Mouse (Mus musculus) intestine, embryonic 14.5 days (tissue): ENCODE data around the gene Mx1. TPM values are rescaled to one million over a fixed set of nuclear protein-coding genes. Genes with fewer than 3 reads are reported as not detected.

Experiments
- ATAC-seq: fragments of 200-750 bp; cut with Nextera tagmentation; replicated peaks from 2 replicates; pipeline ENCODE4 v1.8.0; 2017; ENCODE audit warnings: low read depth, moderate number of reproducible peaks, moderate TSS enrichment, moderate library complexity; ENCODE audit not compliant: low FRiP score, low TSS enrichment
- DNase-seq: peaks from one replicate; pipeline ENCODE4 v3.0.0-alpha.2; 2018; ENCODE audit warnings: low spot score
- H3K27ac ChIP-seq: fragments of 300-500 bp; sonication (generic); 2 replicates; pipeline ENCODE4 v1.5.1; 2014; ENCODE audit warnings: low read depth, mild to moderate bottlenecking, control low read depth
- H3K27me3 ChIP-seq: fragments of 300-500 bp; sonication (generic); replicated peaks from 2 replicates; pipeline ENCODE4 v1.6.1; 2014; ENCODE audit warnings: low read length, control low read depth; ENCODE audit not compliant: control insufficient read depth, insufficient read depth
- H3K36me3 ChIP-seq: fragments of 300-500 bp; sonication (generic); 2 replicates; pipeline ENCODE4 v1.6.1; 2014; ENCODE audit warnings: low read length, control low read depth; ENCODE audit not compliant: control insufficient read depth, insufficient read depth
- H3K4me1 ChIP-seq: fragments of 300-500 bp; sonication (generic); replicated peaks from 2 replicates; pipeline ENCODE4 v1.6.1; 2014; ENCODE audit warnings: low read length, control low read depth, mixed read lengths; ENCODE audit not compliant: control insufficient read depth, insufficient read depth
- H3K4me2 ChIP-seq: fragments of 300-500 bp; sonication (generic); 2 replicates; pipeline ENCODE4 v1.6.1; 2014; ENCODE audit warnings: low read length
- H3K4me3 ChIP-seq: fragments of 300-500 bp; sonication (generic); 2 replicates; pipeline ENCODE4 v1.5.1; 2014; ENCODE audit warnings: low read depth, low read length, control low read depth, mixed read lengths
- H3K9ac ChIP-seq: fragments of 300-500 bp; sonication (generic); 2 replicates; pipeline ENCODE4 v1.6.1; 2014; ENCODE audit warnings: mild to moderate bottlenecking, low read length
- H3K9me3 ChIP-seq: fragments of 300-500 bp; sonication (generic); 2 replicates; pipeline ENCODE4 v1.6.1; 2016; ENCODE audit warnings: low read length, control low read depth; ENCODE audit not compliant: control insufficient read depth
- WGBS: fragments of 180-500 bp; shearing (Covaris S2); extraction: QIAGEN DNeasy Blood & Tissue Kit; methylation state at CpG from one replicate; pipeline ENCODE4 v1.1.7; 2014; 5-methylcytosine and 5-hydroxymethylcytosine counted together
- polyA plus RNA-seq: library from polyadenylated mRNA; unstranded; fragments of >200 nt; fragmentation: Nextera tagmentation; extraction: Ambion mirVana; gene quantifications from 2 replicates; pipeline ENCODE4 v1.2.1, GENCODE M21; 2014

Gene Mx1
- polyA plus RNA-seq, 1 experiment from 2014 or later: 0.31 TPM

DNA sequence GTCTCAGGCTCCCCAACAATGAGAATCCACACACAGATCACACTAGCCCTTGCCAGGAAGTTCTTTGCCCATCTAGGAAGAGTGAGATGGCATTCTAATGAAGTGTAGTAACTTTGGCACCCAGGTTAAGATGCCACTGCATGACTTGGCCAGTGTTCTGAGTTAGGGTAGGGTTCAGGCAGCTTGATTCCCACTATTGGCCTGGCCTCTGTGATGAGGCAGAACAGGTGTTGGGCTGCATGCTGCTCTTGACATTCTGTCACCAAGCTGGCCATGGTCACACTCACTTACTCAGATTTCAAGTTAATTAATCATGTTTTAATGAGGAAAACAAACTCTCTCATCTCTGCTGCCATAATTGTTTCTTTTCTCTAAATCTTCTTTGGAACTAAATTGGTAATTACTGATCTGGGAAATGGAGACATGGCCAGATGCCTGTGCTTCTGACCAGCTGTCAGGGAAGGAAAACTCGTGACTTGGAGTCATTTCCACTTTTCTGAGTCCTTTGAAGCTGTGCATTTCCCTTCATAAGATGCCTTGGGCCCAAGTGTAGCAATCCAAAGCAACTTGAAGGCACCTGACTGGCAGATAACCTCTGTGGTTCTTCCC lies 25.2 kb downstream of the Mx1 start:
- no peaks in the 10 kb centered on the region for H3K4me1 ChIP-seq

DNA sequence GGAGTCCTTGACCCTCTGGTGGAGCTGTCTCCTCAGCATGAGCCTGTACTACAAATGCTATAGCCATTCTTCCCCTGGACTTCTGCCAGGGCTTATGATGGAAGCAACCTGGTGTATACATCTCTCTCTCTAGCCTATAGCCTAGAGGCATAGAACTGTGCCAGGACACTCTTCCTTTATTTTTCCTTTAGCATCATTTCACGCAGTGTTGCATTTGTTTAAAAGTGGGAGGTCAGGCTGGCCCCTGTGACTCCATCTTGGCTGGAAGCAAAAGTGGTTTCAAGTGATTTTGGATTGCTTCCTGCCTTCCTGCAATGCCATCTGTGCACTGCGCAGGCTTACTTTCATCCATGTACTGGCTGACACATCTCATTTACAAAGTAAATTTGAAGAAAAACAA lies 28.5 kb downstream of the Mx1 start:
- no peak for ATAC-seq
- Histone ChIP-seq H3K9me3 (no peaks in the 10 kb centered on the region), H3K4me3 (no peak overlapping the region), H3K4me1 (no peaks in the 10 kb centered on the region), H3K27me3 (no peaks in the 10 kb centered on the region), H3K27ac (no peak overlapping the region), H3K36me3 (no peaks in the 10 kb centered on the region), H3K4me2 (no peak overlapping the region), H3K9ac (no peak overlapping the region)
- no peak for DNase-seq
- 65% methylated on average over 2 of the region's 2 CpGs for WGBS

More for the DNA sequence above, 25.2 kb downstream of the Mx1 start:
- Histone ChIP-seq H3K4me3 (no peak overlapping the region), H3K9me3 (no peaks in the 10 kb centered on the region), H3K9ac (no peak overlapping the region), H3K27ac (no peak overlapping the region), H3K4me2 (no peak overlapping the region), H3K36me3 (no peaks in the 10 kb centered on the region), H3K27me3 (no peaks in the 10 kb centered on the region)
- ATAC-seq (no peak), DNase-seq (no peak)
- 50% methylated on average over 1 of the region's 1 CpGs for WGBS

DNA sequence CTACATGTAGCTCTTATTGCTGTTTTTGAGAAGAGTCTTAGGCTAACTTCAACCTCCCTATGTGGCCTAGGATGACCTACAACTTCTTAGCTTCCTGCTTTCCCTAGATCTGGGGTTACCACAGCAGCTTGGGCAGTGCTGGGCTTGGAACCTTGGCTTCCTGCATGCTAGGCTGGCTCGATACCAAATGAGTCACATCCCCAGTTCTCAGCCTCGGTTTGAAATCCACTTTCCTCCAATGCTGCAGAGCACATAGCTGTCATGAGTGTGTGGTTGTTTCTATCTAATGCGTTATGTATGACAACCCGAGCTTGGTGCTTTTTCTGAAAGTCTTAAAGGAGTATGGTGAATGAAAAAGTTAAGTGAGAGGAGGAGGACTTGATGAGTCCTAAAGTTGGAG lies 31.4 kb downstream of the Mx1 start:
- no peak for ATAC-seq
- Histone ChIP-seq H3K9me3 (no peaks in the 10 kb centered on the region), H3K27ac (no peak overlapping the region), H3K4me2 (no peak overlapping the region), H3K4me1 (no peaks in the 10 kb centered on the region), H3K4me3 (no peak overlapping the region), H3K27me3 (no peaks in the 10 kb centered on the region), H3K9ac (no peak overlapping the region), H3K36me3 (no peaks in the 10 kb centered on the region)
- no peak for DNase-seq
- WGBS: 69% methylated on average over 4 of the region's 4 CpGs

DNA sequence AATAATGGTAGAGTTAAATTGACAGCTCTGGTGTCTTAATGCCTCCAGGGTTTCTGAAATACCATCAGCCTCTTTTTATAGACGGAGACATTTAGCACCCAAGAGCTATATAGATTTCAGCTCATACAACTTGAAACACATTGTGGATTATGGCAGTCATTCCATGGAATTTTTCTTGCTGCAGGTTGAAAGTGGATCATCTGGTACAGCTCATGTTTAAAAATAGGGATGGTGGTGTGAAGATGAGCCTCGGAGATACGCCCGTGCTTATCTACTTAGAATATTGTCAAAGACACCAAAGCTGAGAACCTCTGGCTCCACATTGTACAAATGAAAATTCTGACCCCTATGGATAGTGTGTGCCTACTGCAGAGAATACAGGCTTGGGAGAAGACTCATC lies 32.6 kb downstream of the Mx1 start:
- Histone ChIP-seq H3K27ac (no peak overlapping the region), H3K27me3 (no peaks in the 10 kb centered on the region), H3K36me3 (no peaks in the 10 kb centered on the region), H3K9me3 (no peaks in the 10 kb centered on the region), H3K4me3 (no peak overlapping the region), H3K4me2 (no peak overlapping the region), H3K9ac (no peak overlapping the region), H3K4me1 (no peaks in the 10 kb centered on the region)
- ATAC-seq: no peak
- WGBS: 93% methylated on average over 4 of the region's 4 CpGs
- no peak for DNase-seq

DNA sequence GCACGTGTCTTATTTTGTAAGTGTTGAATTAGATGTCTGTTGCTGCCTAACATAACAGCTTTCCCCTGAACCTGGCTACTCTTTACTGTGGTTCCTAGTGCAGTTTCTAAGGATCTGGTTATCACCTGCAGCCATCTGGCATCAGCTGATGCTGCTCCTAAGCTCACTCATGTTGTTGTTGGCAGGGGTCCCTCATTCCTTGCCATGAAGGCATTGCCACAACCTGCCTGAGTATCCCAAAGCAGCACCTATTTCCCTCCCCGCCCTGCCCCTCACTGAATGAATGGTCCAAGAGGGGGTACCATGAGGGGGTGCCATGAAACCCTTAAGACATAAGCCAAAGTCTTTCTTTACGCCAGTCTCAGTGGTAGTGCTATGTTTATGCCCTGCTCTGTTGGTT lies 34.7 kb downstream of the Mx1 start:
- H3K27me3 ChIP-seq: no peaks in the 10 kb centered on the region
- 80% methylated on average over 3 of the region's 3 CpGs for WGBS
- no peak overlapping the region for H3K4me3 ChIP-seq
- no peak overlapping the region for H3K4me2 ChIP-seq
- H3K36me3 ChIP-seq: no peaks in the 10 kb centered on the region
- H3K9ac ChIP-seq: no peak overlapping the region
- no peaks in the 10 kb centered on the region for H3K9me3 ChIP-seq
- ATAC-seq (no peak), DNase-seq (no peak)
- H3K4me1 ChIP-seq: no peaks in the 10 kb centered on the region
- H3K27ac ChIP-seq: no peak overlapping the region

DNA sequence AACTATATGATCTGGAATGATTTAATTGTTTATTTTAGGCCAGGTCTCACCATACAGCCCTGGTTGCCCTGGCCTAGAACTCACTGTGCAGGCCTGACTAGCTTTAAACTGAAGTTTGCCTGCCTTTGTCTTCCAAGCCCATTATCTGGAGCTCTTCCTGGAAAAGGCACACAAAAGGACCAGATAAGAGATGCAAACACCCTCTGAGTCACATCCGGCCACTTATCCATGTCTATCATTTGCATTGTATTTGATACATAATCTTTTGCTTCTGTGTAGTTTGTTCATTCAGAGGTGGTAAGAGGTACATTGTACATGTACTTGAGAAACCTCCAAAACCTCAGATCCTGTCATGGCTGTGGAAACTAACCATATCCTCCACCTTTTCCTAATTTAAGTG lies 39.1 kb downstream of the Mx1 start:
- no peak for DNase-seq
- Histone ChIP-seq H3K27me3 (no peaks in the 10 kb centered on the region), H3K36me3 (no peaks in the 10 kb centered on the region), H3K4me2 (no peak overlapping the region), H3K4me3 (no peak overlapping the region), H3K27ac (no peak overlapping the region), H3K9me3 (no peaks in the 10 kb centered on the region), H3K9ac (no peak overlapping the region), H3K4me1 (no peaks in the 10 kb centered on the region)
- no peak for ATAC-seq
- 71% methylated on average over 1 of the region's 1 CpGs for WGBS

DNA sequence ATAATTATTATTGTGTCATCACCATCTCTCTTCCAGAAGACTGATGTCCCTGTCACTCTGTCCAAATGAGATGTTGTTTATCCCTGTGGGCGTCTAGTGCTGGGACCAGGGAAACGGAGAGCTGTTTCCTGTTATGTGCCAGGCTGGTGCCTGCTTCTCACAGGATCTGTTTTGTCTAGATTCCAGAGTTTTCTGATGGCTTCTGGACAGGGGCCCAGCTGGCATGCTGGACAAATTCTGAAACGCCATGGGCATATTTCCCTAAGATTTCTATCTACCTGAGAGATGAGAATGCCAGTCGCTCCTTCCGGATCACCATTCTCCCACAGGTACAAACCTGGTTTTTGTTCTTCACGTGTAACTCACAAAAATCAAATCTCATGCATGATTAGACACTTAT lies 41.0 kb downstream of the Mx1 start:
- WGBS: 78% methylated on average over 6 of the region's 6 CpGs
- no peaks in the 10 kb centered on the region for H3K36me3 ChIP-seq
- H3K4me1 ChIP-seq: 0 out of 2 replicates have a peak, but pooled peaks cover 3% of the 10 kb centered on the region
- no peak overlapping the region for H3K4me2 ChIP-seq
- H3K27me3 ChIP-seq: no peaks in the 10 kb centered on the region
- no peak for DNase-seq
- no peak overlapping the region for H3K9ac ChIP-seq
- no peak overlapping the region for H3K27ac ChIP-seq
- ATAC-seq: no peak
- no peak overlapping the region for H3K4me3 ChIP-seq
- no peaks in the 10 kb centered on the region for H3K9me3 ChIP-seq

DNA sequence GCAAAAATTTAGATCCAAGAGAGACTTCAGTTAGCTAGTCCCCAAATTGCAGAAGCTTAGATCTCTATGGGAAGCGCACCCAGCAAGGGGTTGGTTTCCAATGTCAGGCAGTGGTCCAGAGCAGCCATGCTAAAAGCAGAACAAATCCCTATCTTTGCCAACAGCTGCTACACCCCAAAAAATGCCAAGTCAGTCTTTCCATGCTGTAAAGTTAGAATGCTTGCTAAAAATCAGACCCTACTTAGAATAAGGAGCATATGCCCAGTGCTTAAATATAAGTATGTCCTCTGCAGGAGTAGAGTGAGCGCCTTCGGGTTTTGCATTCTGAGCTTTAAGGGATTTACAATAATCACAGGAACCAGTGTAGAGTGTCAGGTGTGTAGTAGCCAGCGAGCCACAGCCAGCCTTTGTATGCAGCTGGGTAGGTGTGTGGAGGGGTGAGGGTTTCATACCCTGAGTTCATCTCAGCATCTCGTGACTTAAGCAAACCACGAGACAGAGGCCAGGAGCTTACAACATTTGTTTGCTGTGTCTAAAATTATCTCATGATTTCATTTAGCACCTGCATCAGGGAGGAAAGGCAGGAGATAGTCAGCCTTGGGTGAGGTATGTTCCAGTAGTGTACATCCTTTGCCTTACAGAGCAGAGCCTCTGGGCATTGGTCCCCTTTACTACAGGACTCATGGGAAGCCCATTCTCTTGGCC lies 43.8 kb downstream of the Mx1 start:
- Histone ChIP-seq H3K4me2 (no peak overlapping the region), H3K4me3 (no peak overlapping the region), H3K9ac (no peak overlapping the region), H3K27me3 (no peaks in the 10 kb centered on the region), H3K36me3 (no peaks in the 10 kb centered on the region), H3K9me3 (no peaks in the 10 kb centered on the region), H3K4me1 (0 out of 2 replicates have a peak, but pooled peaks cover 3% of the 10 kb centered on the region), H3K27ac (no peak overlapping the region)
- ATAC-seq (no peak), DNase-seq (no peak)
- 85% methylated on average over 6 of the region's 6 CpGs for WGBS
